Mouse (Mus musculus) liver, postnatal 0 days (tissue): ENCODE data around the gene Mok. TPM values are rescaled to one million over a fixed set of nuclear protein-coding genes. Genes with fewer than 3 reads are reported as not detected.

Experiments used
- ATAC-seq: fragments of 200-750 bp; cut with Nextera tagmentation; 2 replicates; pipeline ENCODE4 v1.8.0; 2017; ENCODE audit warnings: mild to moderate bottlenecking, moderate library complexity
- DNase-seq: peaks from one replicate; pipeline ENCODE4 v3.0.0-alpha.2; 2016
- H3K27ac ChIP-seq: fragments of 300-500 bp; sonication (generic); 2 replicates; pipeline ENCODE4 v1.5.1; 2014; ENCODE audit warnings: antibody characterized with exemption, moderate library complexity, mild to moderate bottlenecking, low read depth
- H3K27me3 ChIP-seq: fragments of 300-500 bp; sonication (generic); 2 replicates; pipeline ENCODE4 v1.6.1; 2014; ENCODE audit warnings: low read length, control low read depth, mixed read lengths; ENCODE audit not compliant: insufficient read depth
- H3K36me3 ChIP-seq: fragments of 300-500 bp; sonication (generic); replicated peaks from 2 replicates; pipeline ENCODE4 v1.6.1; 2014; ENCODE audit warnings: mild to moderate bottlenecking, control low read depth, low read length, moderate library complexity, mixed read lengths; ENCODE audit not compliant: insufficient read depth
- H3K4me1 ChIP-seq: fragments of 300-500 bp; sonication (generic); 2 replicates; pipeline ENCODE4 v1.6.1; 2014; ENCODE audit warnings: antibody characterized with exemption, mild to moderate bottlenecking, control low read depth; ENCODE audit not compliant: insufficient read depth
- H3K4me2 ChIP-seq: fragments of 300-500 bp; sonication (generic); 2 replicates; pipeline ENCODE4 v1.6.1; 2014; ENCODE audit warnings: low read depth, mild to moderate bottlenecking, low read length, moderate library complexity, mixed read lengths
- H3K4me3 ChIP-seq: fragments of 300-500 bp; sonication (generic); 2 replicates; pipeline ENCODE4 v1.5.1; 2014; ENCODE audit warnings: low read depth, low read length
- H3K9ac ChIP-seq: fragments of 300-500 bp; sonication (generic); replicated peaks from 2 replicates; pipeline ENCODE4 v1.6.1; 2014; ENCODE audit warnings: mild to moderate bottlenecking, moderate library complexity
- H3K9me3 ChIP-seq: fragments of 300-500 bp; sonication (generic); 2 replicates; pipeline ENCODE4 v1.6.1; 2016; ENCODE audit warnings: mild to moderate bottlenecking, control low read depth, low read length, mixed read lengths
- CTCF ChIP-seq: sonication (generic); IDR thresholded peaks from 2 replicates; pipeline ENCODE4 v1.5.1; 2016; ENCODE audit warnings: antibody characterized with exemption, low read depth
- EP300 ChIP-seq: IDR thresholded peaks from 2 replicates; pipeline ENCODE4 v1.6.1; 2016; ENCODE audit warnings: antibody characterized with exemption, low read depth, mild to moderate bottlenecking
- WGBS: fragments of 180-500 bp; shearing (Covaris S2); extraction: QIAGEN DNeasy Blood & Tissue Kit; methylation state at CpG from one replicate; pipeline ENCODE4 v1.1.7; 2014; ENCODE audit not compliant: insufficient replicate concordance; 5-methylcytosine and 5-hydroxymethylcytosine counted together
- polyA plus RNA-seq: library from polyadenylated mRNA; unstranded; fragments of >200 nt; fragmentation: Nextera tagmentation; extraction: Ambion mirVana; gene quantifications from 2 replicates; pipeline ENCODE4 v1.2.1, GENCODE M21; 2015

The Mok gene
- polyA plus RNA-seq, 1 experiment from 2014 or later = 0.29 TPM

DNA sequence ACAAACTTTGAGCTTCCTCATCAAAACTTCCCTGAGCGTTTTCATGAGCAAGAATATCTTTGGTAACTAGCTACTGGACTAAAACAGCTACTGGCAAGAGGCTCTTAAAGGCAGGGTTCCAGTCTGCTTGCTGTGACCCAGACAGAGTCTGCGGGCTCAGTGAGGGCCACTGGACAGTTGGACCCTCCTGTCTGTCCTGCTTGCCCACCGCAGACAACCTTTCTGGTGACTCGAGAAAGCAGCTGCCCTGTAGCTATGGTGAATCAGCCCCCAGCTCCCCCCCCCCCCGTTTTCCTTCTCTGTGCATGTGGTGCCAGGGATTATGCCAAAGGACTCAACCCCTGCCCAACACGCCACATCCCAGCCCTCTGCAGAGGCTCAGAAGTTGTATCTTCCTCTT lies 43.5 kb downstream of the Mok start:
- 87% methylated on average over 6 of the region's 6 CpGs for WGBS
- ATAC-seq (no peak), DNase-seq (no peak)
- no peaks in the 10 kb centered on the region for H3K27me3 ChIP-seq
- H3K4me3 ChIP-seq = no peak overlapping the region
- H3K4me1 ChIP-seq = no peaks in the 10 kb centered on the region
- H3K36me3 ChIP-seq = no peaks in the 10 kb centered on the region
- no peak overlapping the region for H3K4me2 ChIP-seq
- H3K9me3 ChIP-seq = no peaks in the 10 kb centered on the region
- H3K9ac ChIP-seq = no peak overlapping the region
- no peak for TF ChIP-seq EP300
- no peak for TF ChIP-seq CTCF
- H3K27ac ChIP-seq = no peak overlapping the region

GRCm38 (mm10) chr12:110796748-110797147 lies 44.0 kb downstream of the Mok start:
- H3K36me3 ChIP-seq = no peaks in the 10 kb centered on the region
- no peak overlapping the region for H3K9ac ChIP-seq
- H3K4me3 ChIP-seq = no peak overlapping the region
- no peak overlapping the region for H3K4me2 ChIP-seq
- no peaks in the 10 kb centered on the region for H3K27me3 ChIP-seq
- H3K9me3 ChIP-seq = no peaks in the 10 kb centered on the region
- no peaks in the 10 kb centered on the region for H3K4me1 ChIP-seq
- no peak overlapping the region for H3K27ac ChIP-seq
- 67% methylated on average over 6 of the region's 6 CpGs for WGBS
- ATAC-seq (no peak), DNase-seq (no peak)
- TF ChIP-seq CTCF (no peak), EP300 (no peak)

GRCm38 (mm10) chr12:110795035-110795434 lies 45.7 kb downstream of the Mok start:
- peaks cover under 1% of the 10 kb centered on the region; the same call in 1 of the 2 replicates for H3K36me3 ChIP-seq
- ATAC-seq (no peak), DNase-seq (no peak)
- H3K4me2 ChIP-seq = no peak overlapping the region
- TF ChIP-seq CTCF (no peak), EP300 (no peak)
- H3K27me3 ChIP-seq = no peaks in the 10 kb centered on the region
- H3K9ac ChIP-seq = no peak overlapping the region
- WGBS = 75% methylated on average over 6 of the region's 6 CpGs
- no peak overlapping the region for H3K4me3 ChIP-seq
- no peak overlapping the region for H3K27ac ChIP-seq
- no peaks in the 10 kb centered on the region for H3K9me3 ChIP-seq
- H3K4me1 ChIP-seq = no peaks in the 10 kb centered on the region

DNA sequence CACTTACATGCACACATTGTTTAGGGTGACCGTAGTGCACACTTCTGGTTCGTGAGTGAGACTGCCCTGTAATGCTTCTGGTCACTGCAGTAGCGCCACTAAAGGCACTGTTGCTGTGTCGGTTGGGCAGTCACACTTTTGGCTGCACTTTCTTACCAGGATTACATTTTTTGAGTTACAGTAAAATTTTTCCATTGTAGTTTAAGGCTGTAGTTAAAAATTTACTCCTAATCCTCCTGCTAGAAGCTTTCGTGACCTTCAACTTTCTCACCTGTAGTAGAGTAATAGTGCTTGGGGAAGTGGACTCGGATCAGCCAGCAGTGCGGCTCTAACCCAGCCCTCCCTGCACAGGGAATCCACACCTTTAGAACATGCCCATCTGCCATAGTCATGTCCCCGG lies 49.7 kb downstream of the Mok start:
- Histone ChIP-seq H3K9me3 (no peaks in the 10 kb centered on the region), H3K4me1 (no peaks in the 10 kb centered on the region), H3K4me3 (no peak overlapping the region), H3K9ac (no peak overlapping the region), H3K4me2 (no peak overlapping the region), H3K36me3 (peaks cover 7% of the 10 kb centered on the region; the same call in 1 of the 2 replicates), H3K27ac (no peak overlapping the region), H3K27me3 (no peaks in the 10 kb centered on the region)
- ATAC-seq (no peak), DNase-seq (no peak)
- whole genome bisulfite sequencing = 82% methylated on average over 8 of the region's 8 CpGs
- TF ChIP-seq EP300 (no peak), CTCF (no peak)

DNA sequence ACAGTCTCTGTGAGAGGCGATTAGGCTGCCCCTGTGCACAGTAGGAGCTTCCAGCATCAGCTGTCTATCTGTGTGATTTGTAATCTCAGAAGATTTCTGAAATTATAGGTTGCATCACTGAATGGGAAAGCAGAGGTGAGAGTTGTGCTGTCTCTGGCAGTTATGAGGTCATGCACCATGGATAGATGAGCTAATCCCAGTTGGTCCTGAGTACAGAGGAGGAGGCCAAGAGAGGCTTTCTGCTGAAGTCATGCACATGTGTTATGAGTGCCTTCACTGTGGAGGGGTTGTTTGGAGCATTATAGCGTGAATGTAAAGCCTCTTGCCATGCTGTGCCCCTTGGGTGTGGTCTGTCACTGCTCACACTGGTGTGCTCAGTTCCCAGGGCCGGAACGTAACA lies 50.2 kb downstream of the Mok start:
- peak; percentile 64 for ATAC-seq
- Histone ChIP-seq H3K4me1 (no peaks in the 10 kb centered on the region), H3K4me2 (no peak overlapping the region), H3K27ac (no peak overlapping the region), H3K9me3 (no peaks in the 10 kb centered on the region), H3K4me3 (no peak overlapping the region), H3K9ac (no peak overlapping the region), H3K36me3 (peaks cover 7% of the 10 kb centered on the region; the same call in 1 of the 2 replicates), H3K27me3 (no peaks in the 10 kb centered on the region)
- no peak for DNase-seq
- 87% methylated on average over 4 of the region's 4 CpGs for WGBS
- TF ChIP-seq CTCF = no peak
- no peak for TF ChIP-seq EP300

DNA sequence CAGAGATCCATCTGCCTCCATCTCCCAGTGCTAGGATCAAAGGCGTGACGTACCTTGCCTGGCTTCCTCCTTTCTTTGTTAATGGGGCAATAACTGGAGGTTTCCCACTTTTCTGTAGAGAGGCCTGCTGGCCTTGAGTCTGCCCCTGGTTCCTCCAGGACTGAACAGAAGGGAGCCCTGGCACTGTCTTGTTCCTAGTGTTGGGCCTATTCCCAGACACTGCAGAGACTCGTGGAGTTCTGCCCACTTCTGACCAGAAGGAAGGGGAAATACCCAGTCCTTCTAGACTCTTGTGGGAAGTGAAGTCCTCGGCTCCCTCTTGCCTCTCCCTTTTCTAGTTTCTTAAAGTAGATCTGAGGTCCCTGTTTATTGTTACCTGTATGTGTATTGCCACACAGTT lies 54.5 kb downstream of the Mok start:
- H3K4me2 ChIP-seq = no peak overlapping the region
- no peaks in the 10 kb centered on the region for H3K27me3 ChIP-seq
- WGBS = 74% methylated on average over 4 of the region's 4 CpGs
- H3K9me3 ChIP-seq = no peaks in the 10 kb centered on the region
- peaks cover 15% of the 10 kb centered on the region for H3K36me3 ChIP-seq
- H3K4me3 ChIP-seq = no peak overlapping the region
- no peaks in the 10 kb centered on the region for H3K4me1 ChIP-seq
- TF ChIP-seq EP300 = no peak
- no peak for TF ChIP-seq CTCF
- no peak overlapping the region for H3K9ac ChIP-seq
- DNase-seq = no peak
- no peak for ATAC-seq
- no peak overlapping the region for H3K27ac ChIP-seq

GRCm38 (mm10) chr12:110784211-110784610 lies 56.5 kb downstream of the Mok start:
- no peak overlapping the region for H3K27ac ChIP-seq
- H3K27me3 ChIP-seq = no peaks in the 10 kb centered on the region
- 88% methylated on average over 2 of the region's 2 CpGs for whole genome bisulfite sequencing
- no peak overlapping the region for H3K4me3 ChIP-seq
- no peaks in the 10 kb centered on the region for H3K9me3 ChIP-seq
- H3K4me2 ChIP-seq = no peak overlapping the region
- no peak for DNase-seq
- no peak for ATAC-seq
- H3K36me3 ChIP-seq = peaks cover 19% of the 10 kb centered on the region
- H3K9ac ChIP-seq = no peak overlapping the region
- peaks cover 3% of the 10 kb centered on the region; the same call in 1 of the 2 replicates for H3K4me1 ChIP-seq
- no peak for TF ChIP-seq EP300
- no peak for TF ChIP-seq CTCF
